Mouse (Mus musculus) intestine, postnatal 0 days (tissue): ENCODE results near the gene Tpk1. TPM values are rescaled to one million over a fixed set of nuclear protein-coding genes. Genes with fewer than 3 reads are reported as not detected.
A peak's percentile ranks its signal among the peaks of the same experiment; 100 is the strongest.

Experiments
- ATAC-seq: fragments of 200-750 bp; cut with Nextera tagmentation; 2 replicates; pipeline ENCODE4 v1.8.0; 2017; ENCODE audit warnings: mild to moderate bottlenecking, moderate TSS enrichment, moderate library complexity
- H3K27ac ChIP-seq: fragments of 300-500 bp; sonication (generic); 2 replicates; pipeline ENCODE4 v1.5.1; 2014; ENCODE audit warnings: mild to moderate bottlenecking, low read depth, low read length, moderate library complexity
- H3K27me3 ChIP-seq: fragments of 300-500 bp; sonication (generic); replicated peaks from 2 replicates; pipeline ENCODE4 v1.6.1; 2014; ENCODE audit warnings: low read length, mixed read lengths; ENCODE audit not compliant: control insufficient read depth, insufficient read depth
- H3K36me3 ChIP-seq: fragments of 300-500 bp; sonication (generic); 2 replicates; pipeline ENCODE4 v1.6.1; 2014; ENCODE audit warnings: mild to moderate bottlenecking, moderate library complexity; ENCODE audit not compliant: control insufficient read depth, insufficient read depth
- H3K4me1 ChIP-seq: fragments of 300-500 bp; sonication (generic); replicated peaks from 2 replicates; pipeline ENCODE4 v1.6.1; 2014; ENCODE audit warnings: antibody characterized with exemption, low read length, mixed read lengths; ENCODE audit not compliant: control insufficient read depth, insufficient read depth
- H3K4me2 ChIP-seq: fragments of 300-500 bp; sonication (generic); replicated peaks from 2 replicates; pipeline ENCODE4 v1.6.1; 2014; ENCODE audit warnings: low read depth, mild to moderate bottlenecking, moderate library complexity
- H3K4me3 ChIP-seq: fragments of 300-500 bp; sonication (generic); 2 replicates; pipeline ENCODE4 v1.5.1; 2014; ENCODE audit warnings: low read depth, low read length
- H3K9ac ChIP-seq: fragments of 300-500 bp; sonication (generic); 2 replicates; pipeline ENCODE4 v1.6.1; 2014; ENCODE audit warnings: mild to moderate bottlenecking, low read depth, low read length
- H3K9me3 ChIP-seq: fragments of 300-500 bp; sonication (generic); 2 replicates; pipeline ENCODE4 v1.6.1; 2016; ENCODE audit warnings: mixed run types; ENCODE audit not compliant: control insufficient read depth
- CTCF ChIP-seq: sonication (generic); IDR thresholded peaks from 2 replicates; pipeline ENCODE4 v1.5.1; 2016; ENCODE audit warnings: low read depth, mild to moderate bottlenecking, control low read depth, antibody characterized with exemption, moderate library complexity
- WGBS: fragments of 180-500 bp; shearing (Covaris S2); extraction: QIAGEN DNeasy Blood & Tissue Kit; methylation state at CpG from one replicate; pipeline ENCODE4 v1.1.7; 2014; 5-methylcytosine and 5-hydroxymethylcytosine counted together
- polyA plus RNA-seq: library from polyadenylated mRNA; unstranded; fragments of >200 nt; fragmentation: Nextera tagmentation; extraction: Ambion mirVana; gene quantifications from 2 replicates; pipeline ENCODE4 v1.2.1, GENCODE M21; 2015

The Tpk1 gene
- polyA plus RNA-seq, 1 experiment from 2014 or later = 21.9 TPM

DNA sequence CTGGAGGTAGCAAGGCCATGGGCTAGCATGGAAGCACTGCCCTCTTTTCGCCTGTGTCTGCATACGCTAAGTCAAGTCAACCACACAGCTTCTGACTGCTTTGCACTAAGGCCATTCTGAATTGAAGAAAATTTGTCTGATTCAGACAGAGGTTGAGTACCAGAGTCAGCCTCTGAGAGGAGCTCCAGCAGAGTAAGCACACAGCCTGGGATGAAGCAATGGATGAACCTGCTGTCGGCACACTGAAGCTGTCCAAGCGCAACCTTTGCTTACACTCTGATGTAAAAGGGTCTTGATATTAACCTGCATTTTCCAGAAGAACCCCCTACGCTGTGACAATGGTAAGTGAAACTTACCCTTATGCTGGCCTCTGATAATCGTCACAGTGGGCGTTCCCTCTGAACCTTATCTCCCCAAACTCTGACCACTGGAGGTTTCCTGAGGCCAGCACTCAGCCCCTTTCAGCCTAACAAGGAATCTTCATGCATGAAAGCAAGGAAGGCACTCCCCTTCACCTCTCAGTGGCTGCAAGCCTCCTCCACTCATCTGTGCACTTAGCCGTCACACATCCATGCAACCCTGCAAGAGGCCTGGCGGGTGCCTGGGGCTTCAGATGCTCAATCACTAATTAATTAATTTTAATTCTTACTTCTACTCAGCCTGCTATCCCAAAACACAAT lies 311.4 kb downstream of the Tpk1 start:
- no peak overlapping the region for H3K27ac ChIP-seq
- no peaks in the 10 kb centered on the region for H3K36me3 ChIP-seq
- H3K4me2 ChIP-seq = no peak overlapping the region
- no peak overlapping the region for H3K9ac ChIP-seq
- H3K4me3 ChIP-seq = no peak overlapping the region
- no peaks in the 10 kb centered on the region for H3K4me1 ChIP-seq
- WGBS = 79% methylated on average over 9 of the region's 9 CpGs
- no peaks in the 10 kb centered on the region for H3K9me3 ChIP-seq
- no peak for TF ChIP-seq CTCF
- no peak for ATAC-seq
- no peaks in the 10 kb centered on the region for H3K27me3 ChIP-seq

DNA sequence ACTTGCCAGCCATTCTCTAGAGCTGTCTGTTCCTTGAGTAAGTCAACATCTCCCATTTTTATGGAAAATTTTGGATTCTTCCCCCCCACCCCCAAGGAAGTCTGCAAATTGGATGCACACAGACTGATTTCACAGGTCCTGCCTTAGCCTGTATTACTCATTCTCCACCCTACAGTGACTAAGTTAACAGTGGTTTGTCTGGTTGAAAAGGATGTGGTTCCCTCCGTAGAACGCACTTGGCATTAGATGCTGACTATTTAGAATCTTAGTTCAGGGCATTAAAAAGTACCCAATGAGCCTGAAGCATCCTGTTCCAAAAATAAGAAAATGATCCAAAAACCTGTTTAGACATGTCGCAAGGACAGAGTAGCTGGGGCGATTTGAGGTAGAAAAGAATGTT lies 312.6 kb downstream of the Tpk1 start:
- Histone ChIP-seq H3K9ac (no peak overlapping the region), H3K4me3 (no peak overlapping the region), H3K4me1 (no peaks in the 10 kb centered on the region), H3K4me2 (no peak overlapping the region), H3K9me3 (no peaks in the 10 kb centered on the region), H3K36me3 (no peaks in the 10 kb centered on the region), H3K27ac (no peak overlapping the region), H3K27me3 (no peaks in the 10 kb centered on the region)
- WGBS = 96% methylated on average over 4 of the region's 4 CpGs
- no peak for ATAC-seq
- TF ChIP-seq CTCF = no peak

DNA sequence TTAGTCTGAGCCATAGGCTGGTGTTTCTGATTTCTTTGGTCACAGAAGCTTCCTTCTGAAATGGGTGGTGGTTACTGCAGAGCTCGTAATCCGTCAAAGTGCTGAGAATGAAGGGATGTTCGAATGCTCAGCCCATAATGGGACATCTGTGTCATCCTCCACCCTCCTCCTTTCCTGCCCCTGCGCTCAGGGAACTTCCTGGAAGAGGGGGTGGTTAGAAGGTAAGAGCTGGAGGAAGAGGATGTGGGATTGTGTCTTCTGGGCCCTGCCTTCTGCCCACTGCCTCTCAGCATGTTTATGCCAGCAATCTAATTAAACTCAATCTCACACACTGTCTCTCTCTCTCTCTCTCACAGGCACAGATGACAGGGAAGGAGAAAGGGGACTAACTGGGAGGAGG lies 317.0 kb downstream of the Tpk1 start:
- Histone ChIP-seq H3K4me2 (no peak overlapping the region), H3K4me1 (no peaks in the 10 kb centered on the region), H3K36me3 (no peaks in the 10 kb centered on the region; the same call in 1 of the 2 replicates), H3K9ac (no peak overlapping the region), H3K9me3 (no peaks in the 10 kb centered on the region), H3K27ac (no peak overlapping the region), H3K4me3 (no peak overlapping the region), H3K27me3 (no peaks in the 10 kb centered on the region)
- TF ChIP-seq CTCF = no peak
- no peak for ATAC-seq
- 60% methylated on average over 4 of the region's 4 CpGs for WGBS

DNA sequence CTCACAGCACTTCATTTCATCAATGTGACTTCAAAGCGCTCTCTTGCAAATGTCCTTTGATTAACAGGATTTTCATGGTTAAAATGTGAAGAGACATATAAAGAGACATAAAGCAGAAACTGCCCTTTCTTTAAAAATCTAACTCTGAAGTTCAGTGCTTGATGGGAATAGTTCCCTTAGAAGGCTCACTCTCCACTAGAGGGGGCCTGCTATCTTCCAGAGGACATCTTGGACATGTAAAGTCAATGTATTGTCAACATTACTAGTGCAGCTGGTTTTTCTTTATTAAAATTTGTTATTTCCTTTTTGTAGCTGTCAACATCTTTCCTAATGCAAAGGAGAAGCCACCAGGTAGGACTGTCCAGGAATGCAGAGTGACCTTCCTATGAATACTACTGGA lies 318.4 kb downstream of the Tpk1 start:
- no peak for ATAC-seq
- Histone ChIP-seq H3K27ac (no peak overlapping the region), H3K4me3 (no peak overlapping the region), H3K4me1 (no peaks in the 10 kb centered on the region), H3K9ac (no peak overlapping the region), H3K9me3 (no peaks in the 10 kb centered on the region), H3K36me3 (no peaks in the 10 kb centered on the region; the same call in 1 of the 2 replicates), H3K4me2 (no peak overlapping the region), H3K27me3 (no peaks in the 10 kb centered on the region)
- TF ChIP-seq CTCF = peak; percentile 62
- 98% methylated on average over 1 of the region's 1 CpGs for WGBS

DNA sequence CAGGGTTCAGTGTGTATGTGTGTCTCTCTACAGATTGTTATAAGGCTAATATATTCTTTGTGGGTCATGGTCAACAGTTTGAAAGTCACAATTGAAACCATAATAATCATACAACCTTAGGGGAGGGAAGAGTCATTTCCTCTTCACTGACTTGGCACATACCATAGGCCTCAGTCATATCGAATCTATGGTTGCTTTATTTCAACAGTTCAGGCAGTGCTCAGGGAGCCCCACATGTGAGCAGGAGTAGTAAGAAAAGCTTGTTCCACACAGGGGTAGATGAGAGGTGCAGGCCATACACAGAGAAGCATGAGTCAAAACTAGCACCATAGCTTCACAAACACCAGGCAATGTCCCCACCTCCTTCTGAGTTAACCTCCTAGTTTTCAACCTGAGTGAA lies 323.1 kb downstream of the Tpk1 start:
- Histone ChIP-seq H3K27me3 (no peaks in the 10 kb centered on the region), H3K4me3 (no peak overlapping the region), H3K9ac (no peak overlapping the region), H3K27ac (no peak overlapping the region), H3K36me3 (no peaks in the 10 kb centered on the region; the same call in 1 of the 2 replicates), H3K4me2 (no peak overlapping the region), H3K4me1 (no peaks in the 10 kb centered on the region), H3K9me3 (no peaks in the 10 kb centered on the region)
- no peak for TF ChIP-seq CTCF
- no peak for ATAC-seq
- 68% methylated on average over 1 of the region's 1 CpGs for WGBS

DNA sequence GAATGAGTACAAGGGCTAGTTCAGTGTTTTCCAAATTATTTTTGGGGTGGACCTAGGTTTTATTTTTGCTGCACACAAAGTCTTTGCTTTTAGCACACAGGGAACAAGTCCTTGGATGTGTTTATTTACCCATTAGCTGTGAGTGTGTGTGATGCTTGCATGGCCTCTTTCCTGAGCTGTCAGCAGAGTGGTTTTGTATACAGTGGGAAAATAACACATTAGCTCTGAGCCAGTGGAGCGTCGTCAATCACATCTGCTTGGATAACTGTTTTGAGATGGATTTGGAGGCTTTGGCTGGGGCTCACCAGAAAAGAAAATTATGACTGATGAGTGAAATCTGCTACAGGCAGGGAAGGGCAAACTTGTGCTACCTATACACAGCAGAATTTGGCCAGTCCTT lies 323.7 kb downstream of the Tpk1 start:
- H3K9me3 ChIP-seq = no peaks in the 10 kb centered on the region
- no peak overlapping the region for H3K27ac ChIP-seq
- H3K4me1 ChIP-seq = no peaks in the 10 kb centered on the region
- H3K27me3 ChIP-seq = no peaks in the 10 kb centered on the region
- no peaks in the 10 kb centered on the region; the same call in 1 of the 2 replicates for H3K36me3 ChIP-seq
- no peak overlapping the region for H3K4me3 ChIP-seq
- TF ChIP-seq CTCF = no peak
- H3K4me2 ChIP-seq = no peak overlapping the region
- H3K9ac ChIP-seq = no peak overlapping the region
- 62% methylated on average over 2 of the region's 2 CpGs for WGBS
- no peak for ATAC-seq

DNA sequence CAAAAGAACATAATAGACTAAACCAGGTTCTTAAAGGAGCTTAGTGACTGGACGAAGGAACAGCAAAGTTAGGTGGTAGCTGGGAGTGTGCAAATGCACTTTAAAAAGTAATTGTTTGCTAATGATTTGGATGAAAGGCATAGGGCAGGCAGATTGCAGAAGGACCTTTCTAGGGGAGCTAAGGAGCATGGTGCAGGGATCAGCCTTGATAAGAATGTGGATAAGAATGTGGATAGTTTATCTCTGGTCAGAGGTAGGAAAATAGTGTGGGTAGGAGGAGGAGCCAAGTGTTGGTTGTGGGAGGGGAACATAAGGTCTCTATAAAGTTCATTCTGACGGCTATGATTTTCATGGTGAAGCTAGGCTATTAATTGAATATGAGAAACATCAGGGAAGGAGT lies 327.3 kb downstream of the Tpk1 start:
- ATAC-seq = no peak
- Histone ChIP-seq H3K9me3 (no peaks in the 10 kb centered on the region), H3K27me3 (no peaks in the 10 kb centered on the region), H3K36me3 (no peaks in the 10 kb centered on the region), H3K27ac (no peak overlapping the region), H3K4me3 (no peak overlapping the region), H3K4me2 (no peak overlapping the region), H3K4me1 (no peaks in the 10 kb centered on the region), H3K9ac (no peak overlapping the region)
- TF ChIP-seq CTCF = no peak
- 41% methylated on average over 2 of the region's 2 CpGs for WGBS
